Mouse (Mus musculus): Measurements from ENCODE around the gene C3. TPM values are rescaled to one million over a fixed set of nuclear protein-coding genes. Genes with fewer than 3 reads are reported as not detected.

Gene C3
- polyA plus RNA-seq, 1 experiment from 2014 or later: 19.5 TPM

DNA sequence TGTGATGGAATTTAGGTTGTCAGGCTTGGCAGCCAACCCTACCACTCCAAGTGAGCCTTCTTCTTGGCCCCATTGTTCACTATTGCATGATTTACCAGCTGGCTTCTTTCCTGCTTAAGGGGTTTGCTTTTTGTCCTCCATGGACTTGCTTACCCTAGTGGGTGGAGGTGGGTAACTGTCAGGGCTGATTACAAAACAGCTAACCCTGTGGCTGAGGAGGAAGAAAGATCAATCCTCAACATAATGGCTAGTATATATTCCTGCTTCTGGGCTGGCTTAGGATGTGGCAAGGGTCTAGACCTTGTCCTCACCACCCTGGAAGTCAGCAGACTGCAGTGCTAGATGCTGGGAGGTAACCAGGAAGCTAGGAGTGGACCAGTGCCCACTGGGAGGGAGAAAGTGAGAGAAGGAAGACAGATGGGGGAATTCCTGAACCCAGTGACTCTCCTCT, 3.4 kb upstream of the C3 start:
- Histone ChIP-seq H3K9me3 (replicated peaks; ENCODE audit: control insufficient read depth, low read length) (no peaks in the 10 kb centered on the region), H3K4me1 (ENCODE audit: control insufficient read depth, insufficient read depth, low read length) (peaks cover 8% of the 10 kb centered on the region; the same call in 1 of the 2 replicates), H3K27me3 (ENCODE audit: control insufficient read depth, insufficient read depth, low read length) (no peaks in the 10 kb centered on the region), H3K4me2 (ENCODE audit: low read depth, low read length) (no peak overlapping the region), H3K9ac (ENCODE audit: low read length) (no peak overlapping the region), H3K4me3 (replicated peaks; ENCODE audit: low read length) (no peak overlapping the region), H3K27ac (ENCODE audit: low read length) (peak overlapping the region; percentile 4; the same call in 1 of the 2 replicates), H3K36me3 (ENCODE audit: control insufficient read depth, insufficient read depth, low read length) (peaks cover 5% of the 10 kb centered on the region)
- ATAC-seq (ENCODE audit: insufficient read depth, low FRiP score): peak; percentile 14; the same call in 1 of the 2 replicates

DNA sequence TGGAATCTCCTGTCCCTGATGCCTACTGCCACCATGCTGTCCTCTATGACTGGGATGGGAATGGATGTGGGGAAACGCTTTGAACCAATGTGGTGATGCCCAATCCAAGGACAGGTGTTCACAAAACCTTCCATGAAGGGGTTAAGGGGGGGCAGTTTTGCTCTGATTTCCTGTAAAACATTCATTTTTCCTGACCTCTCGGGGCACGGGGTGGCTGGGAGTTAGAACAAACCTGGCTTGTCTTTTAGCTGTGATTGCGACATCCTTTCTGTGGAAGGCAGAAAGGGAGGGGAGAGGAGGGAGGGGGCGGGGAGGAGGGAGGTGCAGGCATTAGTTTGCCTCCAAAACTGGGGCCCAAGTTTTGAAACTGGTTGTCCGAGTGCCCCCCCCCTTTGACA, 2.8 kb upstream of the C3 start:
- Histone ChIP-seq H3K27me3 (ENCODE audit: control insufficient read depth, insufficient read depth, low read length) (no peaks in the 10 kb centered on the region), H3K4me3 (replicated peaks; ENCODE audit: low read length) (no peak overlapping the region), H3K9ac (ENCODE audit: low read length) (no peak overlapping the region), H3K27ac (ENCODE audit: low read length) (no peak overlapping the region), H3K36me3 (ENCODE audit: control insufficient read depth, insufficient read depth, low read length) (peaks cover 5% of the 10 kb centered on the region), H3K4me2 (ENCODE audit: low read depth, low read length) (no peak overlapping the region), H3K9me3 (replicated peaks; ENCODE audit: control insufficient read depth, low read length) (no peaks in the 10 kb centered on the region), H3K4me1 (ENCODE audit: control insufficient read depth, insufficient read depth, low read length) (peaks cover 8% of the 10 kb centered on the region; the same call in 1 of the 2 replicates)
- WGBS: 36% methylated on average over 6 of the region's 6 CpGs
- ATAC-seq (ENCODE audit: insufficient read depth, low FRiP score): no peak

DNA sequence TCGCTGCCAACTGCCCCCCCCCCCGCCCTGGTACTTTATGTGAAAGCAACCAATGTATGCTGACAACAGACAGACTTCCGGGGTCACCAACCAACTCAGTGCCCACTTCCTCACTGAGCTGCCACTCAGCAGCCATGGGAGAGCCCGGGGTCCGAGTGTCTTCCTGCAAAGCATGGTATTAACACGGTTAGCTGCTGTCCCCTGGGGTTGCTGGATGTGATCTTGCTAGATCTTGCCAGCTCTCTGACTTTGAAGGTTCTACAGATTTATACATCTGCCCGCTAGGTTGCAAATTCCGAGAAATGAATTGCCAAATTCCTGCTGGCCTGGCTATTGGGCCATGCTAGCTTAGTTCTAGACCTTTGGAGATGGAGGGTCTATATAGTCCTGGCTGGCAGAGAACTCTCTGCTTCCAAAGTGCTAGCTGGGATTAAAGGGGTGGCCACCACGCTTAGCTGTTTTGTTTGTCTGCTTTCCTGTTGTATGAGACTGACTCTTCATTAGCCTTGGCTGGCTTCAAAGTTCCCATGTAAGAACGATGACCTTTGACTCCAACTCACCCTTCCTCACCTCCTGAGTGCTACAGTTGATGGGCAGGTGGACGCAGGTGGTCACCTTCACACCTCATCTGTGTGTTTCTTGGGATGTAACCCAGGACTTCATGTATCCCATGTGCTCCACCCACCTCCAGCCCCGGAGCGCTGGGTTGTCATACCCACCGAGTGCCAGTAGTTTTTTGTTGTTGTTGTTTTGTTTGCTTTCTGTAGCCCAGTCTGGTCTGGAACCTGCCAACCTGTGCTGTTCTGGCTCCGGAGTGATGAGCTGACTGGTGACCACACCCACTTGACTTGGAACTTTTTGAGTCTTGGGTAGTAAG, 2.2 kb upstream of the C3 start:
- H3K27ac ChIP-seq (ENCODE audit: low read length): no peak overlapping the region
- H3K4me3 ChIP-seq (replicated peaks; ENCODE audit: low read length): no peak overlapping the region
- no peak overlapping the region for H3K9ac ChIP-seq (ENCODE audit: low read length)
- no peaks in the 10 kb centered on the region for H3K27me3 ChIP-seq (ENCODE audit: control insufficient read depth, insufficient read depth, low read length)
- no peak for ATAC-seq (ENCODE audit: insufficient read depth, low FRiP score)
- no peaks in the 10 kb centered on the region for H3K9me3 ChIP-seq (replicated peaks; ENCODE audit: control insufficient read depth, low read length)
- H3K4me2 ChIP-seq (ENCODE audit: low read depth, low read length): no peak overlapping the region
- H3K4me1 ChIP-seq (ENCODE audit: control insufficient read depth, insufficient read depth, low read length): peaks cover 8% of the 10 kb centered on the region; the same call in 1 of the 2 replicates
- 72% methylated on average over 15 of the region's 15 CpGs for WGBS
- H3K36me3 ChIP-seq (ENCODE audit: control insufficient read depth, insufficient read depth, low read length): peaks cover 5% of the 10 kb centered on the region

DNA sequence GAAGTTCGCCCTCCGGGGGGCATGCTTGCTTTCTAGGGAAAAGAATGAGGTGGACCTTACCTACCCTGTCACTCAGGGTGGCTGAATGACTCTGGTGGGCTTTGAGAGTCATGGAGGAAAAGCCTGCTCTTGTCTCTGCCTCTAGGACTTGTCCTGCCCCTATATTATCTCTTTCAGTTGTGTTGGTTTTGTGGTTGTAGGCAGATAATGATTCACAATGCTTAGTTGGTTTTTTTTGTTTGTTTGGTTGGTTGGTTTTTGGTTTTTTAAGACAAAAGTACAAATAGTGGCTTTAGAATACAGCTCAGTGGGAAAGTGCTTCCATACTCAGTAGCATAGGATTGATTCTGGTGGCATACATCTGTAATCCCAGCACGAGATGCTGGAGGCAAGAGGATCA, 937 bp upstream of the C3 start:
- no peak overlapping the region for H3K4me3 ChIP-seq (replicated peaks; ENCODE audit: low read length)
- WGBS: 78% methylated on average over 3 of the region's 3 CpGs
- no peaks in the 10 kb centered on the region for H3K9me3 ChIP-seq (replicated peaks; ENCODE audit: control insufficient read depth, low read length)

DNA sequence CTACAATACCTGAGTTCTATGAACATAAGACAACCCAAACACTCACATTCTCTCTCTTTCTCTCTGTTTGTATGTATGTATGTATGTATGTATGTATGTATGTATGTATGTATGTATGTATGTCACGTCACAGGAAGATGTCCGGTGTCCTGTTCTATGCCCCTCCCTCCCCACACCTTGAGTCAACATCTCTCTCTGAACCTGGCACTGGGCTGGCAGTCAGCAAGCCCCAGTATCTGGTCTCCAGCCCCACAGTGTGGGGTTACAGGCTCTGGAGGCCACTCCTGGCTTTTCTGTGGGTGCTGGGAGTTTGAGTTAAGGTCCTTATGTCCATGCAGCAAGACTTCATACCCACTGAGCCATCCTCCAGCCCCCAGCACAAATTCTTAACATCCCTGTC, 468 bp downstream of the C3 start:
- no peaks in the 10 kb centered on the region for H3K9me3 ChIP-seq (replicated peaks; ENCODE audit: control insufficient read depth, low read length)
- ATAC-seq (ENCODE audit: insufficient read depth, low FRiP score): no peak
- H3K36me3 ChIP-seq (ENCODE audit: control insufficient read depth, insufficient read depth, low read length): no peaks in the 10 kb centered on the region
- H3K4me2 ChIP-seq (ENCODE audit: low read depth, low read length): no peak overlapping the region
- no peak overlapping the region for H3K27ac ChIP-seq (ENCODE audit: low read length)
- 85% methylated on average over 2 of the region's 2 CpGs for WGBS
- no peaks in the 10 kb centered on the region; the same call in 1 of the 2 replicates for H3K27me3 ChIP-seq (ENCODE audit: control insufficient read depth, insufficient read depth, low read length)
- no peak overlapping the region for H3K9ac ChIP-seq (ENCODE audit: low read length)
- H3K4me1 ChIP-seq (ENCODE audit: control insufficient read depth, insufficient read depth, low read length): peaks cover 5% of the 10 kb centered on the region; the same call in 1 of the 2 replicates
- H3K4me3 ChIP-seq (replicated peaks; ENCODE audit: low read length): no peak overlapping the region

More for the DNA sequence above, 937 bp upstream of the C3 start:
- no peaks in the 10 kb centered on the region for H3K36me3 ChIP-seq (ENCODE audit: control insufficient read depth, insufficient read depth, low read length)
- H3K4me2 ChIP-seq (ENCODE audit: low read depth, low read length): no peak overlapping the region
- peaks cover 8% of the 10 kb centered on the region; the same call in 1 of the 2 replicates for H3K4me1 ChIP-seq (ENCODE audit: control insufficient read depth, insufficient read depth, low read length)
- H3K9ac ChIP-seq (ENCODE audit: low read length): no peak overlapping the region
- ATAC-seq (ENCODE audit: insufficient read depth, low FRiP score): no peak
- no peak overlapping the region for H3K27ac ChIP-seq (ENCODE audit: low read length)
- no peaks in the 10 kb centered on the region; the same call in 1 of the 2 replicates for H3K27me3 ChIP-seq (ENCODE audit: control insufficient read depth, insufficient read depth, low read length)

DNA sequence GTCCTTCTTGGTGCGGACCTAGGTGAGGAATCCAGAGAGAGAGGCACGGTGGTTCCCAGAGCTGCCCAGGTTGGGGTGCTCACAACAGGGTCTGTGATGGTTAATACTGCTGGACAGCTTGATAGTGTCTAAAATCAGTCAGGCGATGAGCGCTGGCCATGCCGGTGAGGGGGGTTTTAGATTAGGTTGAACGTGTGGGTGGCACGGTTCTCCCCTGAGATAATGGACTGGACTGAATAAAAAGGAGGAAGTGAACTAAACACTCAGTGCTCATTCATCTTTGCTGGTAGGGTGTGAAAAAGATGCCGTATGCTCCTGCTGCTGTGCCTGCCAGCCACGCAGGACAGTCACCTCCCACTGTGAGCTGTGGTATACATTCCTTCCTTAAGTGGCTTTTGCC, 4.6 kb downstream of the C3 start:
- Histone ChIP-seq H3K4me1 (ENCODE audit: control insufficient read depth, insufficient read depth, low read length) (no peaks in the 10 kb centered on the region), H3K4me3 (replicated peaks; ENCODE audit: low read length) (no peak overlapping the region), H3K27me3 (ENCODE audit: control insufficient read depth, insufficient read depth, low read length) (no peaks in the 10 kb centered on the region; the same call in 1 of the 2 replicates), H3K9me3 (replicated peaks; ENCODE audit: control insufficient read depth, low read length) (no peaks in the 10 kb centered on the region), H3K27ac (ENCODE audit: low read length) (no peak overlapping the region), H3K36me3 (ENCODE audit: control insufficient read depth, insufficient read depth, low read length) (no peaks in the 10 kb centered on the region), H3K4me2 (ENCODE audit: low read depth, low read length) (no peak overlapping the region), H3K9ac (ENCODE audit: low read length) (no peak overlapping the region)
- ATAC-seq (ENCODE audit: insufficient read depth, low FRiP score): no peak
- WGBS: 63% methylated on average over 9 of the region's 9 CpGs

DNA sequence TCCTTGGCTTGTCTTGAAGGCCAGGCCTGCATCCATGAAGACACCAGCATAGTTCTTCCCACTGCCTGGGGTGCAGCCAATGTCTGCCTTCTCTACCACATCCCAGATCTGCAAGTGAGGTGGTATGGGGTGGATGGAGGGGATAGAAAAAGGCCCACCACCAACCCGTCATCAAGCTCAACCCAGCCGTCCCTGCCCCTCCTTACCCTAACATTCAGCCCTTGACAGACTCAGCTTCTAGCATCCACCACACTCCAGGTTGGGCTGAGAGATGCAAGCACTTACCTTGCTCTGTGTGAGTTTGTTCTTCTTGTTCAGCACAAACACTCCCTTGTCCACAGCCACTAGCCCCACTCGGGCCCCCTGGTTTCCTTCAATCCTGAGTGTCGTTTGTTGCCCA, 6.0 kb downstream of the C3 start:
- Histone ChIP-seq H3K9me3 (replicated peaks; ENCODE audit: control insufficient read depth, low read length) (no peaks in the 10 kb centered on the region), H3K36me3 (ENCODE audit: control insufficient read depth, insufficient read depth, low read length) (no peaks in the 10 kb centered on the region), H3K27me3 (ENCODE audit: control insufficient read depth, insufficient read depth, low read length) (no peaks in the 10 kb centered on the region; the same call in 1 of the 2 replicates), H3K4me2 (ENCODE audit: low read depth, low read length) (no peak overlapping the region), H3K27ac (ENCODE audit: low read length) (no peak overlapping the region), H3K9ac (ENCODE audit: low read length) (no peak overlapping the region), H3K4me3 (replicated peaks; ENCODE audit: low read length) (no peak overlapping the region), H3K4me1 (ENCODE audit: control insufficient read depth, insufficient read depth, low read length) (no peaks in the 10 kb centered on the region)
- no peak for ATAC-seq (ENCODE audit: insufficient read depth, low FRiP score)
- 44% methylated on average over 3 of the region's 4 CpGs for WGBS

DNA sequence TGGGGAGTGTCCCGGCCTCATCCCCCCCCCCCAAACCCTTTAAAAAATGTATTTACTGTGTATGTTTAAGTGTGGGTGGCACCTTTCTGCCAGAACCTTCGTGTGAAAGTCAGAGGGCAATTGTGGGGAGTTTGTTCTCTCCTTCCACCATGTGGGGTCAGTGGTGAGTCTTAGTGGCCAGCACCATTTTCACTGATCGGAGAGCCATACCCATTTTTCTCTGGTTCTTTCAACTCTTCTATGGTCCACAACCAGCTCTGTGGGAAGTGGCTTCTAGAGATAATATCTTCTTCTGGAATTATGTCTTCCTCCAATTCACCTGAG, 8.1 kb downstream of the C3 start:
- Histone ChIP-seq H3K27ac (ENCODE audit: low read length) (no peak overlapping the region), H3K36me3 (ENCODE audit: control insufficient read depth, insufficient read depth, low read length) (no peaks in the 10 kb centered on the region), H3K9ac (ENCODE audit: low read length) (no peak overlapping the region), H3K4me3 (replicated peaks; ENCODE audit: low read length) (no peak overlapping the region), H3K4me1 (ENCODE audit: control insufficient read depth, insufficient read depth, low read length) (no peaks in the 10 kb centered on the region), H3K27me3 (ENCODE audit: control insufficient read depth, insufficient read depth, low read length) (no peaks in the 10 kb centered on the region; the same call in 1 of the 2 replicates), H3K9me3 (replicated peaks; ENCODE audit: control insufficient read depth, low read length) (no peaks in the 10 kb centered on the region), H3K4me2 (ENCODE audit: low read depth, low read length) (no peak overlapping the region)
- 25% methylated on average over 3 of the region's 3 CpGs for WGBS
- ATAC-seq (ENCODE audit: insufficient read depth, low FRiP score): no peak

DNA sequence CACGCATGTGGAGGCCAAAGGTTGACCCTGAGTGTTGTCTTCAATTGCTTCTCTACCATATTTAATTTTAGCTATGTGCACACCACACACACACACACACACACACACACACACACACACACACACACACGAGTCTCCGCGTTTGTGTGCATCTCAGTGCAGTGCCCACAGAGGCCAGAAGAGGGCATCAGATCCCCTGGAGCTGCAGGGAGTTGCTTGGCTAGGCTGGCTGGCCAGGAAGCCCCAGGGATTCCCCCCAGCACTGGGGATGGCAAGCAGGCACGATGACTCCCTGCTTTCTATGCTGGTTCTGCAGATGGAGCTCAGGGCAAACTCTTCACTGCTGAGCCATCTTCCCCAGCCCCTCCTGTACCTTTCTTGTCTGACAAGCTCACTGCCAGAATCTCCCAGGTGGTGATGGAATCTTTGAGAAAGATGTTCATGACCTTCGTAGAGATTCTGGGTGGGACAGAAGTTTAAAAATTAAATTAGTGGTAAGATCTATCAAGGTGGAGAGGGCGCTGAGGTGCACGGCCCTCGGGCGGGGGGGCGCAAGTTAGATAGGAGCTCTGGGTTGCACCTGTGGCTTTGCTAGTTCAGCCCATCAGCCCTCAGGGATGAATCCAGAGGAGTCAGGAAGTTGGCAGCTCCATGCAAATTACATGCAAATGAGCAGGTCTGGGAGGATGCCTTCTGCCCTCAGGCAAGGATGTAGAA, 8.6 kb downstream of the C3 start:
- WGBS: 26% methylated on average over 11 of the region's 11 CpGs
- H3K4me1 ChIP-seq (ENCODE audit: control insufficient read depth, insufficient read depth, low read length): no peaks in the 10 kb centered on the region
- ATAC-seq (ENCODE audit: insufficient read depth, low FRiP score): peak; percentile 38; the same call in 1 of the 2 replicates

More for the DNA sequence above, 8.6 kb downstream of the C3 start:
- no peaks in the 10 kb centered on the region for H3K36me3 ChIP-seq (ENCODE audit: control insufficient read depth, insufficient read depth, low read length)
- no peak overlapping the region for H3K4me3 ChIP-seq (replicated peaks; ENCODE audit: low read length)
- no peak overlapping the region for H3K4me2 ChIP-seq (ENCODE audit: low read depth, low read length)
- no peak overlapping the region for H3K27ac ChIP-seq (ENCODE audit: low read length)
- H3K9ac ChIP-seq (ENCODE audit: low read length): no peak overlapping the region
- H3K9me3 ChIP-seq (replicated peaks; ENCODE audit: control insufficient read depth, low read length): no peaks in the 10 kb centered on the region
- H3K27me3 ChIP-seq (ENCODE audit: control insufficient read depth, insufficient read depth, low read length): no peaks in the 10 kb centered on the region

Measured in stomach, embryonic 16.5 days (tissue).